Mouse (Mus musculus) adrenal gland, adult (tissue): ENCODE data around the gene Cd34.

ENCODE experiments used
- DNase-seq, 2 experiments: peaks; one replicate each; pipeline ENCODE4 v3.0.0; 2022 to 2023; ENCODE audit warnings: low spot score in 1 of 2; ENCODE audit not compliant: inconsistent age in 2 of 2

Cd34 gene

DNA sequence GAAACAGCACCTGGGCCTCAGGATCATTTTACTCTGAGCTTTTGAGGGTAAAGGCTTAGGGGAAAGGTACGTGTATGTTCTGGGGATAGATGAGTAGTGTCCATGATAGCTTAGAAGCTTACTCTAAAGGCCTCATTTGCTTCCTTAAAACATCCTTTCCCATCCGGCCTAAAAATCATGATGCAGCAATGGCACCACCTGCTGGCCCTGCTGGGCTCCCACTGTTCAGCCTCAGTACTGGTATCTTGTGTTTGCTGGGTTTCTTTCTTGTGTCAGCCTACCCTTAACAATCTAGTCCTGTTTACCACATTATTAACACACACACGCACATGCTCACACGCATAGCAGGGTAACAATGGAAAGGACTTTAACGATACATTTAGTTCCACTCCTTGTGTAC lies 23.6 kb downstream of the Cd34 start:
- peak; percentile 66 to 91 for DNase-seq

DNA sequence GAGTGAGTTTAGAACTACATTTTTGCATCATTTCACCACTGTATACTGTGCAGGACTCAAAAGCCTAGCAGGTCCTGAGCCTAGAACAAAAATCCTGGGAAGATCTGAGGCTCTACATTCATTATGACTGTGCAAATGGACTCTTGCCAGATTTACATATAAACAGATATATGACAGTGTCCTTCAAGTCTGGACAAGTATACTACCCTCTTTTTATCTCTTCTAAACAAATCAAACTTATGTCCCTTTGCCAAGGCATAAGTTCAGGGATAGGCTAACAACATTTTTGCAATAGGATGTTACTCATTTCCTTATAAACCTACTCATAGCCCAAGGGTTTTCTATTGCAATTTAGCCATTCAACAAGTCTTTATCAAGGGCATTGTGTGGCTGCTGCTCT lies 24.1 kb downstream of the Cd34 start:
- no peak for DNase-seq

DNA sequence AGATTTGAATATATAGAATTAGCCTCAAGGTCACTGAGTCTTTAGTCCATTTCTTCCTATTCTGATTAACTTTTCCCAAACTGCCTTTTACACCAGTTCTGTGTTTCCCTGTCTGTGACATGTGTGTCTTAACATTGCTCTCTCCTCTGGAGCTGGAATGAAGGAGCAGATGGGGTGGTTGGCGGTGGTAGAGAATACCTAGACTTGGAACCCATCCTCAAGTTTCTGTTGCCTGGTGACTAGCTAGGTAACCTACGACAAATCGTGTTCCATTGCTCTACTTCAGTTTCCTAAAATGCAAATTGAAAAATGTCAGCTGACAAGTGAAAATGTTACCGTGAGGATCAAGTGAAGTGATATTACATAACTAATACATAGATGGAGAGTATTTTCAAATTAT lies 33.4 kb downstream of the Cd34 start:
- no peak for DNase-seq

DNA sequence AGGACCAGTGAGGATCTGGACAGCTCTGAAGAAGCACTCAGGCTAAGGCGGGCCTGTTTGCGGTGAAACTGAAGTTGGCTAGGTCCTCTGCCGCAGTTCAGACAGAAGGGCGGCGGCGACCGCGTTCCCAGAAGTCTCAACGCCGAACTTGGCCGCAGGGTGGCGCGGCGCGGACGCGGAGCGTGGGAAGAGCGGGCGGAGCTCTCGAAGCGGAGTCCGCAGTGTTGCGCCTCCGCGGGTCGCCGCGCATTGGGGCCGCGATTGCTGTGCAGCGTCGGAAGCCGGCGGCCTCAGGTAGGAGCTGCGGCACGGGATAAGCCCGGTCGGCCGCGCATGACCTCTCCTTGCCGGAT lies 37.5 kb downstream of the Cd34 start:
- DNase-seq: peak; percentile 93 to 98

DNA sequence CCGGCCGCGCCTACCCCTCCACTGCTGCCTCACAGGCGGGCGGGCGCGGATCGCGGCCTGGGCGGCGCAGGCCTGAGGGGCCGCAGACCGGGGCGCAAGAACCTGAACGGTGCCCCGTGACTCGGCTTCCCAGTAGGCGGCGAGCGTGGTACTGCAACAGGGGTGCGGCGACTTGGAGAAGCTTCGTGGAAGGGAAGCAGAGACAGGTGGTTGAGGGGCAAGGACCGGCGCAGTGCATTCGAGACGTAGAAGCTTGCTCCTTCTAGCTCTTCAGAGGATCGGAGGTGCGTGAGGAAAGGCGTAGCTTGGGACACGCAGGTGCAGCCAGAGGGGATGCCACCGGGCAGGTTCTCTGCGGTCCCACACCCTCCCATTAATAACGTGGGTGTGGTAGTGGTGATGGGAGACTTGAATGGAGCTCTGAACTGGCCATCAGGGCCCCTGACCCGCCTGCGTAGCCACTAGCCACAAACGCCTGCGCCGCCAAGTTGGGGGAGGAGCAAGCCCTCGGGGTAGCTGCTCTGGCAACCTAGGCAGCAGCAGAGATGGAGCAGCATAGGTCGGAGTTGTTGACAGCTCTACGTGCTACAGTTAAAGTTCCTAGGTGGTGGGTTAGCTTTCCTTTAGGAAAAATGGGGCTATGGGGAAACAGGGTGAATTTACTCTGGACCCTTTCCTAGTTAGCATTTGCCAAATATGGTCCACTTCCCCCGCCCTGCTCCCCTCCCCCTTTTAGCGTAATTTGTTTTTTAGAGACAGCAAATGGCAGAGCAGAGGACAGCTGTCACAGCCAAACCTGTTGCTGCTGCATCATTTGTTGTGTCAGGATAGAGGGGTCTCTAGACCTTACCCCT lies 38.1 kb downstream of the Cd34 start:
- peak; percentile 89 to 96 for DNase-seq

DNA sequence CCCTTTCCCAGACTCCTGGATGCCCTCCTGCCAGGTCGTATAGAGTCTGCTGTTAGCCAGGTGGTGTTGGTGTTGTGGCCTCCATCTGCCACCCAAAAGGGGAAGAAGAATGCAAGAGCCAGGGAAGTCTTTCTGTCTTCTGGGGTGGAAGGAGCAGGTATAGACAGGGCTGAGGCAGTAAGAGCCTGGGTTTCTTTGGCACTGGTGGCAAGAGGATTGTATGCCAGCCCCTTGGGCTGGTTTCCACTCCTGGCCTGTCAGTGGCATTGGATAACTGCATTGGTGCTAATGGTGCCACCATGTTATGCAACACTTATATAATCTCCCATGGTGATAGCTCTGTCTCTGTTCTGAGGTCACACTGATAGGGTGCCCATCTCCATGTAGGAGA lies 38.7 kb downstream of the Cd34 start:
- DNase-seq: peak; percentile 51 to 84

DNA sequence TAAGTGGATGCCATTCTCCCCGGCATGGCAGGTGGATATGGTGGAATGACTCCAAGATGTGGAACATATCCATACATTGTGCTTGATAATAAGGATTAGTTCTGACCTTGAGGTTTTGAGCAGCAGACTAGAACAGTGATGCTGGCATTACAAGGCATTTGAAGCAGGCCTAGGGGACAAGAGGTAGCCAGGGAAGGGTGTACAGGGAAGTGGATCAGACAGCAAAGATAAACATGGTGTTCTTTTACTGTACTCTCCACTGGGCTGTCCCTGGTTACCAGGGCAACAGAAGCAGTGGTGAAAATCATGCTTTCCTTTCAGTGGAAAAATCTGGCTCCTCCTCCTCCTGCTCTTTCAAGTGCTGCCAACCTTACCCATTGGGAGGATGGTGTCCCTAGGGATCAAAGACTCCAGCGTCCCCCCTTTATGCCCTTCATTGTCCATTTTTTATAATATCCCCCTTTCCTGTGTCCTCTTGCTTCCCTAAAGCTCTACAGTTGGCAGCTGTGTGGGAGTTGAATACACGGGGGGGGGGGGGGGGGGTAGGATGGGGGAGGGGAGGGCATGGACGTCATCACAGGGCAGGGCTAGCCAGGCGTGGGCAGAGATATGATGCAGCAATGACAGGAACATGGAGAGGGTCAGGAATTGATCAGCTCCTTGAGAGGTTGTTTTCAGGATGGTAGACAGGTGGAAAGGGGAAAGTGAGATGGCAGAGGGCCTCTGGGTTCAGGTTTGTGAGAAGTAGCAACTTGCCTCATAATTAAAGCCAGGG lies 39.5 kb downstream of the Cd34 start:
- DNase-seq: peak; percentile 81 to 93

DNA sequence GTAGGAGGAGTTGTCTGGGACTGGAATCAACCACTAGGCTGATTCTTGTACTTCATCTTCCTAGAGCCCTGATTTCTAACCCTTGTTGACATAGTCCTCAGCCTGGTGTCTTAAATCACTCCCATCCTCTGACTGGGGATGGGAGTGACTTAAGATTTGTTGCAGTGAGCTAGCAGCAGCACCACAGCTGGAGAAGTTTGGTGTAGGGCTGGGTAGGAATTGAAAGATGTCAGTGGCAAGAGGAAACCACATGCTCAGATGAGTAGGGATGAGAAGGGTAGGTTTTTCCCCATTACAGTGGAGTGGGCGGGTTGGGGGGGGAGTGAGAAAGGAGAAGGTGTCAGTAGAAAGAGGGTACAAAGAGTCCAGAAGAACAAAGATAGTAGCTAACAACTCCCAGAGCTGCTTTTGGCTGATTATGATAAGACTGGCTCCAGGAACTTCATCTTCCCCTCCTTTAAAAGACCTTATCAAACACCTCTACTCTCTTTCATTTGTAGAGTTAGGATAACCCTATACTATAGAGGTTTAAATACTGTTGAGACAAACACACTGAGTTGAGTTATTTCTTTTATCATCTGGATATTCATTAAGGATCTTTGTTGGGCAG lies 42.3 kb downstream of the Cd34 start:
- DNase-seq: peak in 1 of 2 experiments; percentile 28

DNA sequence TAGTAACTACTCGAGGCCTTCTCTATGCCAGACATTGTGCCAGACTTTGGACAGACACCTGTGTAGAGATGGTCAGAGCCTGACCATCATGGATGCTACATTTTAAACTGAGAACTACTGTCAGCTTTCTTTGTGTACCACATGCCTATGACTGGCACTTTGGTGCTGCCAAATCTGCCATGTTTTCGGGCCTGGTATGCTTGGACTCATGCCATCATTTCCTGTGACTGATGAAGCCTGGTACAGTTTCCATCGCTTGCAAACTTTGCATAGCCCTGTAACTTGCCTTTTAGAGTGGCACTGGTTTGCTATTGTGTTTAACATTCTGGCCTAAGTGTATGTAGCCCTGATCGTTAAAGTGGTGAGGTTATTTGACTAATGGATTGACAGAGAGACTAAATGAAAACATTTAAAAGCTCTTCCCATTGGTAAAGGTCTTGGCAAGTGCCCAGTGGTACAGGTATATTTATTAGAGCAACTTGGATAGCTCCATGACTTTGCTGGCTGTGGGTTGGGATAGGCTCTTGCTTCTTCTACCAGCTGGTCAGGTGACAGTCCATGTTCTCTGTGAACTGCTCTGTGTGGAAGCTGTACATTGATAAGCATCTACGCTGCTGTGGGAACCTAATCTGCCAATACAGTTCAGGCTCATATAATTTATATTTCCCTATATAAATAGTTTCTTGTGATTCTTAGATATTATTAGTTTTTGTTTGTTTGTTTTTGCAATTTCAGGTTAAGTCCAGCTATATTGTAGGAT lies 44.5 kb downstream of the Cd34 start:
- peak in 1 of 2 experiments; percentile 66 for DNase-seq

DNA sequence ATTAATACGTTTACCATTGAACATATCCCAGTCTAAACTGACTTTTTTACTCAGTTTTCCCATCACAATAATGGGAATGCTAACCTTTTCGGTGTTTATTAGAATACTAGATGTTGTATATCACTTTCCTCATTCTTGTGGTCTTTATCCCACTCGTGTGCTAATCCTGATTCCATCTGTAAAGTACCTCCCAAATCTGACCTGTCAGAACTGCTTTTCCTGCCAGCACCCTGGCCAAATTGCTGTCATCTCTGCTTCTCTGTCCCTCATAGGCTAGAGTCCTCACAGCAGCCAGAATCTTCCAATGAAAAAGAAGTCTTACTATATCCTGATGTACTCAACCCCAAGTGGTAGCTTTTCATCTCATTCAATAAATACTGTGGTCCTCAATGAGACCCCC lies 46.3 kb downstream of the Cd34 start:
- peak in 1 of 2 experiments; percentile 22 for DNase-seq

DNA sequence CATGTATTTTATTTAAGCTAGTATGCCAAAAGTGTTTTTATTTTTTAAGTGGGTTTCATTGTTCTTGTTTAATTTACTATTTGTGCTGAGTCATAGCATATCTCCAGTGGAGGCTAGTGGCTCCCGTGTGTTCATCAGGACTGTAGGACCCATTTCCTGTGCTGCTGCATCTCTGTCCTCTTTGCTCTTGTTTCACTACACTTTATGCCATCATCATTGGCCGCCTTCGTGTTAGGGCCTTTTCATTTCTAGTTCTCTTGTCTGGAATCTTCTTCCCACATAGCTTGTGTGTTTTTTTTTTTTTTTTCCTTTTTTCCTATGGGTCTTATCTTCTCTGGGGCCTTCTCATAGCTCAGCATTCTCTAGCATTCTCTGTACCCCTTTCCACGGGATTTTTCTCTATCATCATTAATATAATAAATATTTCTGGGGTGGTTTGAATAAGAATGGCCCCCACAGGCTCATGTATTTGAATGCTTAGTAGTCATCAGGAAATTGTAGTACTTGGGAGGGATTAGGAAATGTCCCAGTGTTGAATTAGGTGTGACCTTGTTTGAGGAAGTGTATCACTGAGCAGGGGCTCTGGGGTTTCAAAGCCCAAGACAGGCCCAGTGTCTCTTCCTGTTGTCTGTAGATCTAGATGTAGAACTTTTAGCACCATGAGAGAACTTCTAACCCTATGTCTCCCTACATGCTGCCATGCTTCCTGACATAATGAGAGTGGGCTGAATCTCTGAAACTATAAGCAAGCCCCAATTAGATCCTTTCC lies 47.0 kb downstream of the Cd34 start:
- DNase-seq: peak in 1 of 2 experiments; percentile 53

DNA sequence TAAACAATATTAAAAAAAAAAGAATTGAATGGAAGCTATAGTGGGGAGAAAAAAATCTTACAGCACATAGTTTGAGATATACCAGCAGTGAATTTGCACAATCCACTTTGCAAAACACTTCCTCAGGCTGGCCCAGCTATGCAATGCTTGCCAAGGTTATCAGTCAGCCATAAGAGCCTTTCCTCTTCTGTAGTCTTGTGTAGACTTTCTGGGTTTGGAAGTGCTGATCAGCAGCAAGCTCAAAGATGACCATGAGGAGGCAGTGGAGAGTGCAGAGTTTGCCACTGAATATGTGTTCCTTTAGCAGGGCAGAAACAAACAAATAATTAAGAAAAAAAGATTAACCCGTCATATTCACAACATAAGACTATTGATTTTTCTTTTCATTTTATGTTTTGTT lies 50.4 kb downstream of the Cd34 start:
- peak in 1 of 2 experiments; percentile 31 for DNase-seq

DNA sequence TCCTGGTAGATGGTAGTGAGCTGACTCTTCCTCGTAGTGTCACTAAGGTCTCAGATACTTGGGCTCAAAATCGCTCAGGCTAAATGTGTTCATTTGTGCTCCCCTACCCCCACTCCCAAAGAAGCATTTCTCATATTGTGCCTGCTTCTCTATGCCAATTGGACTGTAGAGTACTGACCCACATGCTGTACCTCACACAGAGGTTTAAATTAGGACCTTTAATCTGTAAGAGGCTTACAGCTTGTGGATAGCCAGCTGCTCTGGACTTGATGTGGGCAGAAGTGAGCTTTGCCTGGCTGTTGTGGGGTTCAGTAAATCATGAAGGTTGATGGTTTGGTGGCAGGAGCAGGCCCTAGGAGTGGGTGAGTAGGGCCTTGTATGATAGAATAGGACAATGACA lies 52.4 kb downstream of the Cd34 start:
- DNase-seq: peak in 1 of 2 experiments; percentile 39

DNA sequence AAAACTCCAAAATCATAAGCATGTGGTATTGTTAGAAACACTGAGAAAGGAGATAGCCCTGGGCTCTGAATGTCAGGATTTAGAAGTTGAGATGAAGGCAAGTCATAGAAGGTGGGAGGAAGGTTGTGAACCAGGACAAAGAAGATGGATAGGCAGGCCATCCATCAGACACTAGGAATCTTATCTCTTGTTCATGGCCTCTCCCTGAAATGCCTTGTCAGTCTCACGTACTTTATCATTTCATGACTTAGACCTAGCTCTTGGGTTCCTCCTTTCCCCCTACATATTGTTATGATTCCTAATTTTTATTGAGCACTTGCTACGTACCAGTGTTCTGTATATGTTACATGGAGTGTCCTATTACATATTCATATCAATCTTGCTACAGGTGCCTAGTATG lies 53.0 kb downstream of the Cd34 start:
- peak in 1 of 2 experiments; percentile 22 for DNase-seq

DNA sequence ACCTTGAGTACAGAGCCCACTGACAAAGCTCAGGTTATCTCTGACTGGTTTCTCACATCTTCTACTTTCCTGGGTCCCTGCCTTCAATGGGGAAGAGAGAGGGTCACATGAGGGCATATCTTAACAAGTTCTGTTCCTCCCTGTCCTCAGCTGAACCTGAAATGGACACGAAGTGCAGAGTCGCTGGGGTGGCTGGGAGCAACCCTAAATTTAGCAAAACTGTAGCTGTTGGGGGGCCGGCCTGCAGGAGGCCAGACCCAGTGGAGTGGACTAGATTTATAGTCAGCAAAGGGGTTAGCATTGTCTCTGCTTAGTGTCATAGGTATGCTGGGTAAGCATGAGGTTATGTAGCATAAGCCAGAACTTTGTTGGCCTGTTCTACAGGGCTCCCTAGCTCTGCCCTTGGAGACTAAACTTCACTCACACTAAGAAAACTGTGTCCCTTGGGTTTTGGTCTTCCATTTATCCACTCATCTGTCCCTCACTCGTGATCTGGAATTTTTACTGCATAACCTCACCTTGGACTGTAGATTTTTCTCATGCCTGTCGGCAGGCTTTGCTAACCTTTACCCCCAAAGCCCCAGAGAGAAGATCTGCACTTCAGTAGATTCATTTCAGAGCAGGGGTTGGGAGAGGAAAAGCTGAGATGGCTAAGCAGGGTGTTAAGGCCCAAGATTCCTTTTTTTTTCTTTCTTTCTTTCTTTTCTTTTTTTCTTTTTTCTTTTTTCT lies 54.1 kb downstream of the Cd34 start:
- peak in 1 of 2 experiments; percentile 52 for DNase-seq

DNA sequence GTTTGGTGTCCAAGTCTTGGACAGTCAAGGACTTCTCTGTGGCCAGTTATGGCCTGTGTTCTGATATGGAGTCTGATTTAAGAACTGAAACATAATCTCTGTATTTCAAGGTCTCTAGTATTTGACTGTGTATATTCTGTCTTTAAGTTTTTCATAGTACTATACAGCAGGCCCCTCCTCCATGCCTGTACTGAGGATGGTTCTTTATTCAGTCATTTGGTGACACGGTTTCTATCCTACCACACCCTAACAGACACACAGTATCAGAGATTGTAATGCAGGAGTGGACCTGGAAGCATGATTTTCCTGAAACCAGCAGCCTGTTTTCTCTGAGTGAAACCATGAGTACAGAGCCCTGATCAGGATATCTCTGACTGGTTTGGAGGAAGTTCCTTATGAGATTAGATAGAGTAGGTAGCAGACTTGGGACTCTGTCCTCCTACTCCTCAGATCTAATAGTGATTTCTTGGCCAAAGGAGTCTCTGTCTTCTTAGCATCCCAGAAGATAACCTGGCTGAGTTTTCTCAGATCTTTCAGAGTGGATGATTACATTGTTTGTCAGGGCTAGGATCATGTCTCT lies 54.9 kb downstream of the Cd34 start:
- DNase-seq: peak in 1 of 2 experiments; percentile 38

DNA sequence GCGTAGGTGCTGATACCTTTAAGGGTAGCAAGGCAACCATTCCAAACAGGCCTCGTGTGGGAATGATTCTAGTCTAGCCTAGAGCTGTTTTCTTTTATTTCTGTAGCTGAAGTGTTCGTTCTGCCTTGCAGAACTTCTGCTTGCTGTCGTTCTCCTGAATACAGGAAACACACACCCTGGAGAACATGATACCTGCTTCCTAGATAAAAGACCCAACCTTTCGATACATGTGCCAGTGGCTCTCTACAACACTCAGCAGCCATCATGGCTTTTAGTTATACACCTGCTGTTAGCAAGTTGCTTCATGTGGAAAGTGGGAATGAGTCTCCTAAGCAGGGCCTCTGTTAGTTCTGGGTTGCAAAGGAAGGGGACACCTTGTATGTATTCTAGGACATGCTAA lies 55.6 kb downstream of the Cd34 start:
- DNase-seq: peak in 1 of 2 experiments; percentile 26

DNA sequence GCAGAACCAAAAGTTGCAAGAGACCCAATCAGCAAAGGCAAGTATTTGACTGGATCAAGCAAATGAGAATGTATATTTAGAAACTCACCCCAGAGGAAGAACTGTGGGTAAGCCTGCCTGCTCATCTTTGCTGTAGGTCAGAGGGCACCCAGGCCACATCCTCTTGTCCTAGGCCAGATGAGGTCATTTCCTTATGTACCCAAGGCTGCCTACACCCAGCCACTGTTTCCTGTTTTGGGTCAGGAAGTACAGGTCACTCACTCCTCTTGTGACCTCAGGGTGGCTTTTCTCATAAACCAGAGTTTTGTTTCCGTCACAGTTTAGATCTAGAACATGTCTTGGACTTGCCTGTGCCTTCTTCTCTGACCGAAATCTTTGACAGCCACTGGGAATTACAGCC lies 56.6 kb downstream of the Cd34 start:
- DNase-seq: peak; percentile 72 to 83

DNA sequence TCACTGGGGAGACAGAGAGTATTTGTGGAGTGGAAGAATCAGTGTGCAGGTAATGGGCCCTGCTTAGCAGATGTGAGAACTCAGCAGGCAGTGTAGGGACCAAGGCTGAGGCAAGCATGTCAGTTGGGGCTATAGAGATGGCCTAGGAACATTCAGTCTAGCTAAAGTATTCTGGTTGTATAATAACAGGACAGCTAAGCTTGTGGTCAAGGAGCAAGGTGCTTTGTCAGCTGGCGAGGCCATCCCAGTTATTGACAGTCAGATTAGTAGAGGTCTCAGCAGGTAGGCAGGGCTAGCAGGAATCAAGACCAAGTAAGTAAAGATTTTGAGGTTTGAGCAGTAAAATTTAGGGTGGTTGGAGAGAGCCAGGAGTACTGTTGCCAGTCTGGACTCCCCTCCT lies 59.8 kb downstream of the Cd34 start:
- DNase-seq: no peak
